Mouse (Mus musculus): ENCODE data around the gene Fbxo21.

Fbxo21 gene

DNA sequence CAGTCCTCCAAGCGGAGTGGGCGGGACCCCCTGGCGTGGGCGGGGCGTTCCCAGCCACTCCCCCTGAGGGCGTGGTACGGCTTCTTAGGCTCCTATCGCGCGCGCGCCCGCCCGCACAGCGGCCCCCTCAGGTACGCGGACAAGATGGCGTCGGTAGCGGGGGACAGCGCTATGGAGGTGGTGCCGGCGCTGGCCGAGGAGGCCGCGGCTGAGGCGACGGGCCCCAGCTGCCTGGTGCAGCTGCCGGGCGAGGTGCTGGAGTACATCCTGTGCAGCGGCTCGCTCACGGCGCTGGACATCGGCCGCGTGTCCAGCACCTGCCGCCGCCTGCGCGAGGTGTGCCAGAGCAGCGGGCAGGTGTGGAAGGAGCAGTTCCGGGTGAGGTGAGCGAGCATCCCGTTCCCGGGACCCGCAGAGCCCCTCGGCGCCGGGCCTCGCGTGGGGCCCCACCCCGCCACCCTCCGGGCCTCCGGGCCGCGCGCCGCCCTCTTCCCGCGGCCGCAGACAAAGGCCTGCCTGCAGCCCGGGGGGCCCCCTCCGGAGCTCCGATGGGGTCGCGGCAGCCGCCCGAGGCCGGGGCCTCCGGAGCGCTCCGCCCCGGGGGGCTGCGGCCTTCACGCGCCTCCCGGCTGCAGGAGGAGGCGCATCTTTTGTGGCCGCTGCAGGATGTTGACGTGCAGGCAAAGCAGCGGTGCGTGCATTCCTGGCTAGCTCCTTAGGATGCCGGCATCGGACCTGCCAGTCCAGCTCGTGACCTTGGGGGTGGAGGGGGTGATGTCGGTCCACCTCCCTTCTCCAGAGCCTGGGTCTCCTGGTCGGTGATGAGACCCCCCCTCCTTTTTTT lies at the start of gene Fbxo21:
TSS of gene Fbxo21 (plus strand) at position 74 of the 844 bp plus-strand sequence.
- peak; percentile 92 to 95 for DNase-seq (ENCODE audit: low spot score in 2 of 2)

DNA sequence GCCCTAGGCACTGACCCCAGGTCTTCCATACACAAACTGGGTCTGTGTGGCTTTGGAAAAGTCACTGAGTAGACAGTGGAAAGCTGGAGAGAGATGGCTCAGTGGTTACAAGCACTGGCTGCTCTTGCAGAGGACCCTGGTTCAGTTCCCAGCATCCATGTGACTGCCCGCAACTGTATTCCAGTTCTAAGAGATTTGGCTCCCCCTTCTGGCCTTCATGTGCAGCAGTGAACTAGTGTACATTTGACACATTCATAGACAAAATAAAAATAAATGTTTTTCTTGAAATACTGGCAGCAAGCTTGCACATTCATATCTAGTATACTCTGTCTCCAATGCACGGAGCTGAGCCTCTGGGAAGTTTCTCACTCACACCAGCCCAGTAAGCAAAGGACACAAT lies 48.0 kb upstream of the Fbxo21 start:
- DNase-seq (ENCODE audit: low spot score in 2 of 2), result no peak

DNA sequence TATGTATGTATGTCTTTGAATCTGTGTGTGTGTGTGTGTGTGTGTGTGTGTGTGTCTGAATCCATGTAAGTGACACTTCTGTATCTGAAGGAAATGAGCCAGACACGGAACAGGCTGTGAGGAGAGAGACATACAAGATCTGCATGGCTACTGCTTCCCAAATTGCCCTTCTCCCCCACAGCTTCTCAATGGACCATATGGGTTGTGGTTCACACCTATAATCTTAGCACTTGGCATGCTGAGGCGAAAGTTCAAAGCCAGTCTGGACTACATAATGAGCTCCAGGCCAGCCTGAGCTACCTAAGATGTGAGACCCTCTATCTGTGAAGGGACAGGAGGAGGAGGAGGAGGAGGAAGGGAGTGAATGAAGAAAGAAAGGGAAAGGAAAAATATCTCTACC lies 44.3 kb upstream of the Fbxo21 start:
- no peak for DNase-seq (ENCODE audit: low spot score in 2 of 2)

DNA sequence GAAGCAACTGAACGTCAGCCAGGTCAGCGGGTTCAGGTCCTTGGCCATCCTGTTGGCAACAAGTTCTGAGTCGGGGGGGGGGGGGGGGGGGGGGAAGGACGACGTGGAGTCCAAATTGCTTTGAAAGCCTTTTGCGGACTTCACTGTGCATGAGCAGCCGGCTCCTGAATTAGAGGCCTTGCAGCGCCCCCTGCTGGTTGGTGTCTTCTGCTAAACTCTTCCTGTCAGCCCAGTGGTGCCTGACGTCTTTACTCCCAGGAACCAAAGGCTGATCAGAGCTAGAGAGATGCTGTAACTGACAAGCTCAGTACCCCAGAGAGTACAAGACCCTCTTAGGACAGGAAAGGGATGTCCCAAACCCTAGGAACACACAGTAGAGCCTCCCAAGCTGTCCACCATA lies 43.7 kb upstream of the Fbxo21 start:
- DNase-seq (ENCODE audit: low spot score in 2 of 2), result peak; percentile 60 to 89

DNA sequence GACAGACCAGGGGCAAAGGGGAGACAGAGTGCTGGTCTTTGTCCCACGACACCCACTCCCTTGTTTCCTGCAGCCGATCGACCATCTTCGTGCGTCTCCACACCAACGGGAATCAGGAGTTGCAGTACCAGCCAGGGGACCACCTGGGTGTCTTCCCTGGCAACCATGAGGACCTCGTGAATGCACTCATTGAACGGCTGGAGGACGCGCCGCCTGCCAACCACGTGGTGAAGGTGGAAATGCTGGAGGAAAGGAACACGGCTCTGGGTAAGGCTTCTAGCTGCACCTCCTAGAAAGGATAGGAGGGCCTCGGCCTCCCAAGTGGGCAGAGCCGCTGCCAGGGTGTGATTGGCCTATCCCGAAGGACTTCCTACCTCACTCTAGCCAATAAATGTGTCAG lies 40.2 kb upstream of the Fbxo21 start:
- DNase-seq (ENCODE audit: low spot score in 2 of 2), result no peak

DNA sequence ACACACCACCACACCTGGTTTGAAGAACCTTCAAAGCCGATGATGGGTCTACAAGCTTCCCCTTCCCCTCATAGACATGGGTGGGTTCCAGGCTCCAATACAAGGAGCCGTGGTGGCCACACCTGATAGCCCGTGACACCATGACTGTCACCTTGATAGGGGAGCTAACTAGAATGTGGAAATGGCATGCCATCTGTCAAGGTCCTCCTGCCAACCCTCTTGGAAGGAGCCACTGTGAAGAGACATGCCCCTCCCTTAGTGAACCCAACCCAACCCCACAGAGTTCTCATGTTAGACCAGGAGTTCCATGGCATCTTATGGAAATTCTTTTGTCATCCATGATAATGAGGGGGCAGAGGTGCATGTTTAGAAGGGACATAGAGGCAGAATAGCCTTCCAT lies 39.3 kb upstream of the Fbxo21 start:
- DNase-seq (ENCODE audit: low spot score in 2 of 2), result no peak

DNA sequence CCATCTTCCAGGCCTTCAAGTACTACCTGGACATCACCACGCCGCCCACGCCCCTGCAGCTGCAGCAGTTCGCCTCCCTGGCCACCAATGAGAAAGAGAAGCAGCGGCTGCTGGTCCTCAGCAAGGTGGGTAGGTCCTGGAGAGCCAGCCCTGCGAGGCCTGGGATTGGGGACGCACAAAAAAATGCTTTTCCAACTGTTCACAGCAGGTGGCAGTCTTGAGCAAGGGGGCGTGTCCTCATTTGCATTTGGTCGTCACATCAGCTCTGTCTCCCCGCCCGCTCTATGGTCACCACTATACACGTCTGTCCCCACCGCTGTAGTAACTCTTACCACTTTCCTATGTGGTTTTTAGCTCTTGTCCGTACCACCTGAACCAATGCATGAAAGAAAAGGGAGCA lies 38.3 kb upstream of the Fbxo21 start:
- peak in 1 of 2 experiments; percentile 30 for DNase-seq (ENCODE audit: low spot score in 2 of 2)

DNA sequence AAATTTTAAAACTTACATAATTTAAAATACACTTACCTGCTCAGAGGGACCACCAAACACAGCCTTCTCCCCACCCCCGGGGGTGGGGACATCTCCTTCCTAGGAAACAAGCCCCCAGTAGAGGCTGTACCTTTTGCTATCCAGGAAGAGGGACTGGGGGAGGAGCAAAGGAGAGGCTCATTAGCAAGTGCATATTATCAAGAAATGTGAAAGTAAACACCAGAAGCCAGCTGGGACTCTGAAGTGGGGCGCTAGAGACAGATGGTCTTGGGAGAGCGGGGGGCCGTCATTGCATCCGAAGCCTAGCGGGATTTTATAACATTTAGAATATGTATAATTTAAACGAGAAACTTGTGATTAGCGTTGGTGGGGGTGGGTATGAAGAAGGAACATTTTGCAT lies 37.1 kb upstream of the Fbxo21 start:
- peak in 1 of 2 experiments; percentile 27 for DNase-seq (ENCODE audit: low spot score in 2 of 2)

DNA sequence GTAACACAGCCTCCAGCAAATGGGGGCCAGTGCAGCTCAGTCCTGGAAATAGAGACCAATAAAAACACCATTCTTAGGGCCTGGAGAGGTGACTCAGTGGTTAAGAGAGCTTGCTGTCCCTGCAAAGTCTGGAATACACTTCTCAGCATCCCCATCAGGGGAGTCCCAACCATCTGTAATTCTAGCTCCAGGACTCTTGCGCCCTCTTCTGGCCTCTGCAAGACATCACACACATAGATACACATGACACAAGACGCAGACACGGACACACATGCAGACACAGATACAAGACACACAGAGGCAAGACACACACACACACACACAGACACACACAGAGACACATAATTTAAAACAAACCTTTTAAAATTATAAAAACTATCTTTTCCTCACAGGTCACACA lies 35.0 kb upstream of the Fbxo21 start:
- no peak for DNase-seq (ENCODE audit: low spot score in 2 of 2)

DNA sequence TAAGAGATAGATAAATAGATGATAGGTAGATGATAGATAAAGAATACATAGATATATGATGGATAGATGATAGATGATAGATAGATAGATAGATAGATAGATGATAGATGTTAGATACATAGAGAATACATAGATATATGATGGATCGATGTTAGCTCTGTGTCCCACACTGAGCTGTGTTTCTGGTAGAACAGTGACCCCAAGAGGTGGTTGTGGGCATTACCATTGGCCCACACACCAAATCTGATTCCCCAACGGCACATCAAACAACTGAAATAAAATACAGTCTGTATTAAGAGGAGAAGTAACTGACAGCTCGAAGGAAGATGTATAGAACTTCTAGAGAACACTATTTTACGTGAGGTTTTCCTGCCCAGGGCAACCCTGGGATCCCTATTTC lies 29.9 kb upstream of the Fbxo21 start:
- DNase-seq (ENCODE audit: low spot score in 2 of 2), result peak in 1 of 2 experiments; percentile 53

DNA sequence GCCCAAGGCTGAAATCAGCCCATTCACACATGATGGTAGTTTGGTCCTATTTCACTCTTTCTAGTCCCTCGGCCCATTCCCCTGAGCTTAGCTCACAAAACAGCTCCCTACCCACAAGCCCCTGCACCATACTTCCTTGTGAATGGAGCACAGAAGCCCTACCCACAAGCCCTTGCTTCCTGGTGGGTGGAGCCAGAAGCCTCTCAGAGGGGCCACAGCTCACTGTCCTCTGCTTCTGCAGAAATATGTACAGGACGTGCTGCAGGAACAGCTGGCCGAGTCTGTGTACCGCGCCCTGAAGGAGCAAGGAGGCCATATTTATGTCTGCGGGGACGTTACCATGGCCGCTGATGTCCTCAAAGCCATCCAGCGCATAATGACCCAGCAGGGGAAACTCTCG lies 27.1 kb upstream of the Fbxo21 start:
- no peak for DNase-seq (ENCODE audit: low spot score in 2 of 2)

DNA sequence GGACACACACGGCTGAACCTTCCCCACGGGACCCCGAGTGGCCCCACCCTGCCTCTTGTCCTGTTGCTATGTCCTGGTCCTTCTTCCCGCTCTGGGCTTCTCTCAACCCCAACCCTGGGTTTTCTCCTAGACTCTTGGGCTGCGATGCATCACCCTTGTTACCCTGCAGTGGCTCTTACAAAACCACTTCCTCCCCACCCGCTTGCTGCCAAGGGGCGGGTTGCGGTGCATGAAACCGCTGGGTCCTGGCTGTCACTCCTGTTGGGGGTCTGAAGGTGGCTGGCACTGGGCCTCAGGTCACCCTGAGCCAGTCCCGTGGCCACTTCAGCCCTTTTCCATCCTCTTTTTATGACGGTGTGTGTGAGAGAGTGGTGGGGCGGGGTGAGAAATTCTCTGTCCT lies 22.6 kb upstream of the Fbxo21 start:
- no peak for DNase-seq (ENCODE audit: low spot score in 2 of 2)

DNA sequence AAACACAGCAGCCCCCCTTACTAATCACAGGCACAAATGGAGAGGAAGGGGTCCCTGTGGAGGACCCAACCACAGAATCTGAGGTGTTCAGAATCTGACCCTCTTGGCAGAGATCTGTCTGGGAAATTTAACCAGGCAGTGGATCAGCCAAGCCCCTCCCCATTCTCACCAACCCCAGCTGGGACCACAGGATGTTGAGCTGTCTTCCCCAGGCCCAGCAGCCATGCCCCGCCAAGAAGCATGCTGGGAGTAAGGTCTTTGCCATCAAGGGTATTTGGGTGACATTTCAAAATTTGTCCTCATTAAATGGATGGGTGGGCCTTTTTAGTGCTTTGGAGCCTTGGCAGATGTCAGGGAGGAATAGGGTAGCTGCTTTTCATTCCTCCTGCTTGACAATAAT lies 22.1 kb upstream of the Fbxo21 start:
- no peak for DNase-seq (ENCODE audit: low spot score in 2 of 2)

DNA sequence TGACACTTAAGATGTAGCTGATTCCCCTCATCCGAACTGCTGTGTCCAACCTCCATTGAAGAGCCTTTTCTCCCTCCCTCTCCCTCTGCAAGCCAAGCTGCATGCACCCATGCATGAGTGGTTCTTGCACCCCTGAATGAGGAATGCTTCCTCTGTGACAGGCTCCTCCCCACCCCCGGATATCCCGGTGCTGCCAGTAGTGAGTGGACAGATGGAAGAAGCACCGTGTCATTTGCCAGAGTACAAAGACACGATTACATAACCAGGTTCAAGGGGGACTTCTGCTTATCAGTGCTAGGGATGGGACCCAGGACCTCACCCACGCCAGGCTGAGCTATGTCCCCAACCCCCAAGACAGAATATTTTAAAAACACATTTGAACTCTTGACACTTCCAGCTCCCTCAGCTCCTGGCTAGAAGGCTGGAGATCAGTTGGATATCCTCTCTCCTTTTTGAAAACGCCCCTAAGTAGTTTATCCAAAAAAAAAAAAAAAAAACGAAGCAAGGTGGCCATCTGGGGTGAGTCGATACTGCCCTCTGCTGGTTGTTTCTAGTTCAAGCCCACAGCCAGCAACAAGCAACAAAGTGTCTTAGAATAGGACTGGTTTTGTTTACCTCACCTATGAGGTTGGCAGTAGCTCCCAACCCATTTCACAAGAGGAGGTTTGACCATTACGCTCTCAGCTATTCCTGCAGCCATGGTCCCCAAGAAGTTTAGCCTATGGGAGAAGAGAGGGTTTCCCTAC lies 20.7 kb upstream of the Fbxo21 start:
- no peak for DNase-seq (ENCODE audit: low spot score in 2 of 2)

DNA sequence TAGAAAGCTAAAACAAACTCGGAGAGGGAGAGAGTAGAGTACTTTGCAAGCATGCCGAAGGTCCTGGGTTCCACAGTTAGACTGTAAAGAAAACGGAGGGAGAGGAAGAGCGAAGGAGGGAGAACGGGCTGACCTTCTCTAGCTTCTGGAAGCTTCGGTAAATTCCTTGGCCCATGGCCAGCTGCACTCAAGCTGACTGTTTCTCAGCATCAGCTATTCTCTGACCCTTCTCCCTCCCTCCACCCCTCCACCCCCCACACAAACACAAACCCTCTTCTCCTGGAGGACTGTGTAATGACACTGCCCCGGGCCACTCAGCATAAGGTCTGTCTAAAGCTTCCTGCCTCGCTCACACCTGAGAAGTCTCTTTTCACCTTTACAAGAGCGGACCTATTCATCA lies 11.8 kb upstream of the Fbxo21 start:
- no peak for DNase-seq (ENCODE audit: low spot score in 2 of 2)

DNA sequence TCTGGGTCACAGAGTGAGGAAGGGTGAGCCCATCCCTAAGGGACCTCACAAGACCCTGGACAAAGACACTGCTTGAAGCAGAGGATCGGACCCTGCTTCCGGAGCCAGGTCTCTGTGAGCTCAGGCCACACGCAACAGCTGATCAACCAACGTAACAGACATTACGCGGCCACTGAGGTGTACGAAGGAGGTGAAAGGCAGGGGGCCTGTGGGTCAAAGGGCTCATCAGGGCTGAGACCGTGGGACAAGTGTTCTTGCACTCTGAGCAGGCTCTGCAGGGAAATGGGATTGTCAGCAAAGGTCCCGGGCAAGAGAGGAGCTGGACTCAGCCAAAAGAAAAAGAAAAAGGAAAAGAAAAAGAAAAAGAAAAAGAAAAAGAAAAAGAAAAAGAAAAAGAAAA lies 9.6 kb upstream of the Fbxo21 start:
- DNase-seq (ENCODE audit: low spot score in 2 of 2), result no peak

DNA sequence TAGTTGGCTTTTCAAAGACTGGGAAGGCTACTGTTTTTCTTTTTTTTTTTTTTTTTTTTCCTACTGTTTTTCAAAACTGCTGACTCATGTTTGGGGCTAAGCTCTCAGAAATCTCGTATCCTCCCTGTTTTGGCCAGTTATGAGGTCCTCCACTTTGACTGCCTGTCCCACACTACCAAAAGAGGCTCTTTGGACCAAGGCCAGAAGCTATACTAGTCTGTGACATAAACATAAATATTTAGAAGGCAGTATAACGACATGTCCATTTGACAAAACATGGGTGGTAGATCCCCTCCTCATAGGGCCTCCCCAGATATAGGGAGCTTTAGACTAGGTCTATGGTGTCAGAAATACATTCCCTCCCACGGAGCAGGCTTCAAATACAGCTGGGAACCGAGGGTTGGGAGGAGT lies 8.9 kb upstream of the Fbxo21 start:
- no peak for DNase-seq (ENCODE audit: low spot score in 2 of 2)

DNA sequence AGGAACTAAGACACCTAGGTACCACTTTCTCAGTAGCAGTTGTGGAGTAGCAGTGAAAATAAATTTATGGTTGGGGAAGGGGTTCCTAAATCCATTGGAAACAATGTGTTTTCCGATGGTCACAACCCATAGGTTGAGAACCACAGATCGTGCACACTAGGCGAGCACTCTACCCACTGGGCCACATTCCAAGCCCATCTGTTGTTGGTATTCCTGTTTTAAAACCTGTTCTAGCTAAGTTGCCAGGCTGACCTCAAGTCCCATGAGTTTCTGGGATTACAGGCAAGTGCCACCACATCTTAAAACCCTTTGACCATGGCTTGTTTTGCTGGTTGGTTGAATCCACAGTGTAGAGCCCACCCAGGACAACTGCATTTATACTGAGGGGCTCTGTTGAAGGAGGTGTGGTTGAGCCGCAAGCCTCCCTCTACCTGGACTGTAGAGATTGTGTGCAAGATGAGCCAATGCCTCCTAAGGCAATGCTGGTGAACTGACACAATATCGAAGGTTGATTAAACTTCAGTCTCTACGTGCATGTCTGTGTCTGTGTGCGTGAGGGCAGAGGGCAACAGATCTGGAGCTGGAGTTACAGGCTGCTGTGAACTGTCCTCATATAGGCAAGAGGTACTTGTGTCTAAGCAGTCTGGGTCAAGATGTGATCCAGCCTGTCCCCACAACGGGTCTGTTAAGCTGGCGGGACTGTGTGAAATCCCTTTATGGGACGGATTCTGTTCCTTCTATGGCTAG lies 6.7 kb upstream of the Fbxo21 start:
- DNase-seq (ENCODE audit: low spot score in 2 of 2), result no peak

DNA sequence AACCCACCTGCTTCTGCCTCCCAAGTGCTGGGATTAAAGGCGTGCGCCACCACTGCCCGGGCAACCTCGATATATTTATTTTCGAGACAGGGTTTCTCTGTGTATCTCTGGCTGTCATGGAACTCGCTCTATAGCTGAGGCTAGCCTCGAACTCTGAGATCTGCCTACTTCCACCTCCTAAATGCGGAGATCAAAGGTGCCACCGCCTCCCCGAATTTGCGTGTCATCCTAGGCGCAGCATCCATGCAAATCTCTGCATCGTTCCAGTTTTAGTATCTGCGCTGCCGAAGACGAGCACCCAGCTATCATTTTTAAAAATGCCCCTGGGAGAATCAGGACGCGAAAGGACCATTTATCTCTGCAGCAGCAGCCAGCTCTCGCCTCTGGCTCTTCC lies 270 bp upstream of the Fbxo21 start:
- no peak for DNase-seq (ENCODE audit: low spot score in 2 of 2)

DNA sequence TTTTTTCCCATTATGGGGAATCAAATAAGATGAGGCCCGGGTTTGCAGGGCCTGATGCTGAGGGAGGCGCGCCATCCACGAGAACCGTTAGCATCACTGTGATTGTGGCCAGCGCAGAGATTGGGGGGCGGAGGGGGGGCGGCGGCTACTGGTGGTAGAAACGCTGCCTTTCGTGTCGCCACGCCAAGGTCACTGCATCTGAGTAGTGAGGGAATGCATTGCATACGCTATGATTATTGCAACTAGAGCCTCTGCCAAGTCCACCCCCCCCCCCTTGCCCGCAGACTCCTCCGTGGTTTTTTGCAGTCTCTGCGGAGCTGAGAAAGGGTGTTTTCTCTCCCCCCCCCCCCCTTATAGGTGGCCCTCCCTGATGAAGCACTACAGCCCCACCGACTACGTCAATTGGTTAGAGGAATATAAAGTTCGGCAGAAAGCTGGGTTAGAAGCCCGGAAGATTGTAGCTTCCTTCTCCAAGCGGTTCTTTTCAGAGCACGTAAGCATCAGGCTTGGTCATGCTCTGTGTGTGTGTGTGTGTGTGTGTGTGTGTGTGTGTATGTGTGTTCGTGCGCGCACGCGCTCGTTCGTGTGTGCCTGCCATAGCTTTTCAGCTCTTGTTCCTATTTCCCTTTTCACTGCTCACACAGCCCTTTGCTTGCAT lies 1.1 kb downstream of the Fbxo21 start:
- peak; percentile 42 to 46 for DNase-seq (ENCODE audit: low spot score in 2 of 2)

DNA sequence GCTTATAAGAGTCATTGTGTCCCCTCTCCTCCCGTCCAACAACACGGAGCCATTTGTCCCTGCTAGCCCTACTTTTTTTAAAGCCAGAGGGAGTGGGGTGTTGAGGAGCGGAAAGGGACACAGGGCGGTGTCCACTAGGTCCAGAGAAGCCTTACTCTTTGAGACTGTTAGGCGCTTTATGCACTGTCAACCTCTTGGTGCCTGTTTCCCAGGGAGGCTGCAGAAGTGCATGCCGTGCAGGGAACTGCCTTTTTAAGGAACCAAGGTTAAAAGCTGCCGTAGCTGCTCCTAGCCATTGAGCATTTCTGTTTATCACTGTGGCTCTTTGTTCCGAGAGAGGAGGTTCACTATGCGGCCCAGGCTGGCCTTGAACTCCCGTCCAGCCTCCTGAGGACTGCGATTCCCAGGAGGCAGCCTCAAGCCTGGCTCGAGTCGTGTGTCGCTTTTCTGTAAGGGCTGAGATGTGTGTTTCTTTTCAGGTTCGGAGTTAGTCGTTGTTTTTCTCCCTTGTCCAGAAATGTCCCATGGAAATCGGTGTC lies 1.7 kb downstream of the Fbxo21 start:
- no peak for DNase-seq (ENCODE audit: low spot score in 2 of 2)

DNA sequence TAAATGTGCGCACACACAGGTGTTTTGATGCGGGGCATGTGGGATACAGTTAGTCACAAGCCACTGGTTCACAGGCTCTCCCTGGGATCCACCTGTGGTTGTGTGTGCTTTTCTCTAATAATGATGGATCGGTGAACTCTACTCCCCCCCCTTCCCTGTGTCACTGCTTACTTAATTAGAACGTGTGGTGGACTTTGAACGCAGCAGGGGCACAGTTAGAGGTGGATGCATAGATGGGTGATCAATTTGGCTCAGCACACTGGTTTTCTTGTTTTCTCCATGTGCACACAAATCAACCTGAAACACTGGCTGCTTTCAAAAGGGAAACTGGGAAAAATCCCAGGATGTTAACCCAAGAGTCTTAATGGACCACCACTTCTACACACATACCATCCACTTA lies 2.6 kb downstream of the Fbxo21 start:
- no peak for DNase-seq (ENCODE audit: low spot score in 2 of 2)

Data from frontal cortex, postnatal 14 days (tissue).